Mouse (Mus musculus) E14TG2a.4 (cell line): ENCODE results near the gene Necab3.

ENCODE experiments used
- CTCF ChIP-seq: conservative IDR thresholded peaks from 2 replicates; pipeline ENCODE4 v1.5.1; 2014; ENCODE audit warnings: low read length
- POU5F1 ChIP-seq: IDR thresholded peaks from 2 replicates; pipeline ENCODE4 v1.6.1; 2014; ENCODE audit warnings: low read length, borderline replicate concordance

- TF ChIP-seq CTCF (no peak), POU5F1 (no peak)
Measured at GRCm38 (mm10) chr2:154580586-154580985, 21.9 kb upstream of the Necab3 start.
